Mouse (Mus musculus): ENCODE data around the gene Hist1h1d. TPM values are rescaled to one million over a fixed set of nuclear protein-coding genes. Genes with fewer than 3 reads are reported as not detected.
"Not testable (repeated sequence)": the region's sequence is repeated elsewhere in the genome, so short reads cannot be mapped to it uniquely, and the experiment has no call there.

Gene Hist1h1d
- polyA plus RNA-seq, 1 experiment = 0.30 TPM

DNA sequence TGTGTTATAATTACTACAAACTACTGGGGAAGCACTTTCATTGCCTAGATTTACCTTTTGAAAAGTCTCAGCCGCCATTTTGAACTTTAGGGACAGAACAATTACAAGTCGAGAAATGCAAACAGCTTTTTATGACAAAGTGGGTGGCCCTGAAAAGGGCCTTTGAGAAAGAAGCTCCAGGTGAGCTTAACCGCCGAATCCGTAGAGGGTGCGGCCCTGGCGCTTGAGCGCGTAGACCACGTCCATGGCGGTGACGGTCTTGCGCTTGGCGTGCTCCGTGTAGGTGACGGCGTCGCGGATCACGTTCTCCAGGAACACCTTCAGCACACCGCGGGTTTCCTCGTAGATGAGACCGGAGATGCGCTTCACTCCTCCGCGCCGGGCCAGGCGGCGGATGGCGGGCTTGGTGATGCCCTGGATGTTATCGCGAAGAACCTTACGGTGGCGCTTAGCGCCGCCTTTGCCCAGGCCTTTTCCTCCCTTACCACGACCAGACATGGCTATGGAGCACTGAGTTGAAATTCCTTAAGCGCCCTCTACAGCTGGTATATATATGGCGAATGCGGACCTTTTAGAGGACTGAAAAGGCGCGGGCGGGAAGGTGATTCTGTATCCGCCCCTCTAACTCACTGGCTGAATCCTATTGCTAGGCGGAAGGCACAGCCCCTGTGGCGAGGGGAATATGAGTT is 1.8 kb upstream of the Hist1h1d start, which contains the start of gene Hist1h4f:
TSS of gene Hist1h4f (minus strand) at position 503 of the 689 bp plus-strand sequence.
- WGBS = under 1% methylated on average over 47 of the region's 47 CpGs
- H3K27ac ChIP-seq (ENCODE audit: insufficient read depth, low read length) = peak within 1 kb of the TSS; percentile 84
- not testable (repeated sequence) for H3K27me3 ChIP-seq (ENCODE audit: control insufficient read depth, insufficient read depth, low read length); H3K4me1 ChIP-seq (ENCODE audit: control insufficient read depth, insufficient read depth, insufficient read length); H3K36me3 ChIP-seq (ENCODE audit: control insufficient read depth, insufficient read depth, low read length)
- DNase-seq (ENCODE audit: low read depth in 1 of 2, low spot score in 2 of 2) = peak; percentile 61 to 74
- peak within 1 kb of the TSS; percentile 49 for H3K4me3 ChIP-seq (ENCODE audit: extremely low read depth, insufficient read depth, insufficient read length)
- TF ChIP-seq POLR2A (IDR thresholded peaks at IDR 0.05; ENCODE audit: low read depth, low read length) = peak; percentile 54
- TF ChIP-seq CTCF (IDR thresholded peaks at IDR 0.05; ENCODE audit: extremely low read depth, insufficient read depth, insufficient read length, insufficient replicate concordance) = 0 out of 2 replicates have a peak, but pooled peaks have one; percentile 5

DNA sequence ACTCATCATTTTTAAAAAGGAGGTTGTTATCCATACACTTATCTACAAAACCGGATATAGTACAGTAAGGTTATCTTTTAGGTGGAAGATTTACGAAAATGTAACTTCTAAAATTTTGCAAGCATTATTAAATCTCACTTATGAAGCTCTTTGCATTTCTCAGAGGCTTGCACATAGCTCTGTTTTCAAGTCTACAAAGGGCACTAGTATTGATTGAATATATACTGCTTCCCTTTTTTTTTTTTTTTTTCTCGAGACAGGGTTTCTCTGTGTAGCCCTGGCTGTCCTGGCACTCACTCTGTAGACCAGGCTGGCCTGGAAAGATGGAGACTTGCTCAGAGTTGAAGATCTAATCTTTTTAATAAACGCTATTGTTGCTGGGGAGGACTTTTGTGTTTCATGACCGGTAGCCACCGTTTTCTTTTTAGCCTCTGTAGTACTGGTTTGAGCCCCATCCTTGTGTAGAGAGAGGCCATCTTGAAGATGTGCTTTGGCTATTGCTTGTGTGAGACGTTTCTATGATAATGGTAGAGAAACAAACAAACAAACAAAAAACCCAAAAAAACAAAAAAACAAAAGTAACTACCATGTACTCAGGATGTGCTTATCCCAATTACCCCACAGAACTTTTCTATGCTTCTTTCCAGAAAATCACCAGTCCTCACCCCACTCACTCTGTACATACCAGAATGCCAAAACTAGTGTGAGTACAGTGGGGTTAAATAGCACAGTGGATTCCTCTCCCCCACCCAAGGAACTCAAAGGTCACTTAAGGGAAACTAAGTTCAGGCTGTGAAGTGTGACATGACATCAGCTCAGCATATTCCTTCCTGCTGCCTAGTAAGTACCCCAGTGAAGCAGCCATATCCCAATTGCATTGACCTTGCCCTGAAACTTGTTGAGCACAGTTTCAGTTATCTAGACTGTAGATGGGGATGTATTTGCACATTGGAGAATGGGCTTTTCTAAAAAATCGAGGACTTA is 839 bp upstream of the Hist1h1d start:
- Histone ChIP-seq H3K27ac (ENCODE audit: insufficient read depth, low read length) (peak overlapping the region; percentile 84; the same call in 1 of the 2 replicates), H3K27me3 (ENCODE audit: control insufficient read depth, insufficient read depth, low read length) (no peaks in the 10 kb centered on the region)
- 45% methylated on average over 8 of the region's 8 CpGs for WGBS

DNA sequence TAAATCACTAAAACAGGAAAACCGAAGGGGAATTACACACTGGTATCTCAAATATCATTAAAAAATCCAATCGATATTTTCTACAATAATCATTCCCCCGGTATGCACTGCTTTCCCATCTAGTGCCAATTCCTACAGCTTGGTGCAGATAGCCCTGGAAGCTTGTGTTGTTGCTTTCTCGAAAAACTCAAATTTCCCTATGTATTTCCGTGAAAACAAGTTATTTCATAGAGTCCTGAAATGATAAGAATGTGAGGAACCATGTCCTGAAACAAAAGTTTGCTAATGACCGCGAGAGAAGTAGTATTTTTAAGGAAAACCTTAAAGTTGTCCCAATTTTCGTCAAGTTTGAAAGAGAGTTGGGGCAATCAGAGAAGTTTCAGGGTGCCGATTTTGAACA is 1.3 kb downstream of the Hist1h1d start:
- 27% methylated on average over 9 of the region's 9 CpGs for WGBS
- no peak for DNase-seq (ENCODE audit: low read depth in 1 of 2, low spot score in 2 of 2)
- H3K27me3 ChIP-seq (ENCODE audit: control insufficient read depth, insufficient read depth, low read length) = no peaks in the 10 kb centered on the region
- H3K4me1 ChIP-seq (ENCODE audit: control insufficient read depth, insufficient read depth, insufficient read length) = peaks cover 4% of the 10 kb centered on the region
- peak overlapping the region; percentile 62; the same call in 1 of the 2 replicates for H3K4me3 ChIP-seq (ENCODE audit: extremely low read depth, insufficient read depth, insufficient read length)
- no peaks in the 10 kb centered on the region for H3K36me3 ChIP-seq (ENCODE audit: control insufficient read depth, insufficient read depth, low read length)
- TF ChIP-seq CTCF (IDR thresholded peaks at IDR 0.05; ENCODE audit: extremely low read depth, insufficient read depth, insufficient read length, insufficient replicate concordance) (no peak), POLR2A (IDR thresholded peaks at IDR 0.05; ENCODE audit: low read depth, low read length) (no peak)
- H3K27ac ChIP-seq (ENCODE audit: insufficient read depth, low read length) = peak overlapping the region; percentile 81; the same call in 1 of the 2 replicates

More for the DNA sequence above, 839 bp upstream of the Hist1h1d start:
- TF ChIP-seq POLR2A (IDR thresholded peaks at IDR 0.05; ENCODE audit: low read depth, low read length) = no peak
- TF ChIP-seq CTCF (IDR thresholded peaks at IDR 0.05; ENCODE audit: extremely low read depth, insufficient read depth, insufficient read length, insufficient replicate concordance) = no peak
- DNase-seq (ENCODE audit: low read depth in 1 of 2, low spot score in 2 of 2) = no peak
- no peak overlapping the region for H3K4me3 ChIP-seq (ENCODE audit: extremely low read depth, insufficient read depth, insufficient read length)
- peaks cover 4% of the 10 kb centered on the region for H3K4me1 ChIP-seq (ENCODE audit: control insufficient read depth, insufficient read depth, insufficient read length)
- no peaks in the 10 kb centered on the region for H3K36me3 ChIP-seq (ENCODE audit: control insufficient read depth, insufficient read depth, low read length)

DNA sequence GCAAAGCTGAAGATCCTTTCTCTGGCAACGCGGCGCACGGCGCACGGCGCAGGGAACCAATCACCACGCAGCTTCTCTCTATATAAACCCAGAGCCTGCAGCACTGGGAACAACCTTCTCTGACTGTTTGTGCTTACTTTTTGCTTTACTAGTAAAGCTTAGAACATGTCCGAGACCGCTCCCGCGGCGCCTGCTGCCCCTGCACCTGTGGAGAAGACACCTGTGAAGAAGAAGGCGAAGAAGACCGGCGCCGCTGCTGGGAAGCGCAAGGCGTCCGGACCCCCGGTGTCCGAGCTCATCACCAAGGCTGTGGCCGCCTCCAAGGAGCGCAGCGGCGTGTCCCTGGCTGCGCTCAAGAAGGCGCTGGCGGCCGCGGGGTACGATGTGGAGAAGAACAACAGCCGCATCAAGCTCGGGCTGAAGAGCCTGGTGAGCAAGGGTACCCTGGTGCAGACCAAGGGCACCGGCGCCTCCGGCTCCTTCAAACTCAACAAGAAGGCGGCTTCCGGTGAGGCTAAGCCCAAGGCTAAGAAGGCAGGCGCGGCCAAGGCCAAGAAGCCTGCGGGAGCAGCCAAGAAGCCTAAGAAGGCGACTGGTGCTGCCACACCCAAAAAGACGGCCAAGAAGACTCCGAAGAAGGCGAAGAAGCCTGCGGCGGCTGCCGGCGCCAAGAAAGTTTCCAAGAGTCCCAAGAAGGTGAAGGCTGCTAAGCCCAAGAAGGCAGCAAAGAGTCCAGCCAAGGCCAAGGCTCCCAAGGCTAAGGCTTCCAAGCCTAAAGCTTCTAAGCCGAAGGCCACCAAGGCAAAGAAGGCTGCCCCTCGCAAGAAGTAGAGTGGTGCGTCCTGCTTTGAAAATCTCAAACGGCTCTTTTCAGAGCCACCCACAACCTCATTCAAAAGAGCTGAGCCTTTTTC is 2.1 kb downstream of the Hist1h1d start:
- DNase-seq (ENCODE audit: low read depth in 1 of 2, low spot score in 2 of 2) = peak in 1 of 2 experiments; percentile 75
- peaks cover 4% of the 10 kb centered on the region for H3K4me1 ChIP-seq (ENCODE audit: control insufficient read depth, insufficient read depth, insufficient read length)
- no peak for TF ChIP-seq CTCF (IDR thresholded peaks at IDR 0.05; ENCODE audit: extremely low read depth, insufficient read depth, insufficient read length, insufficient replicate concordance)
- peak; percentile 95 for TF ChIP-seq POLR2A (IDR thresholded peaks at IDR 0.05; ENCODE audit: low read depth, low read length)
- WGBS = under 1% methylated on average over 54 of the region's 54 CpGs
- peak overlapping the region; percentile 95 for H3K27ac ChIP-seq (ENCODE audit: insufficient read depth, low read length)
- H3K27me3 ChIP-seq (ENCODE audit: control insufficient read depth, insufficient read depth, low read length) = no peaks in the 10 kb centered on the region
- no peaks in the 10 kb centered on the region for H3K36me3 ChIP-seq (ENCODE audit: control insufficient read depth, insufficient read depth, low read length)
- H3K4me3 ChIP-seq (ENCODE audit: extremely low read depth, insufficient read depth, insufficient read length) = peak overlapping the region; percentile 62

GRCm38 (mm10) chr13:23555839-23556416 is 2.9 kb downstream of the Hist1h1d start:
- Histone ChIP-seq H3K36me3 (ENCODE audit: control insufficient read depth, insufficient read depth, low read length) (no peaks in the 10 kb centered on the region), H3K27me3 (ENCODE audit: control insufficient read depth, insufficient read depth, low read length) (no peaks in the 10 kb centered on the region), H3K27ac (ENCODE audit: insufficient read depth, low read length) (peak overlapping the region; percentile 95), H3K4me3 (ENCODE audit: extremely low read depth, insufficient read depth, insufficient read length) (peak overlapping the region; percentile 62), H3K4me1 (ENCODE audit: control insufficient read depth, insufficient read depth, insufficient read length) (no peaks in the 10 kb centered on the region; the same call in none of the 2 replicates)
- WGBS = under 1% methylated on average over 18 of the region's 18 CpGs
- TF ChIP-seq POLR2A (IDR thresholded peaks at IDR 0.05; ENCODE audit: low read depth, low read length) (peak; percentile 50), CTCF (IDR thresholded peaks at IDR 0.05; ENCODE audit: extremely low read depth, insufficient read depth, insufficient read length, insufficient replicate concordance) (no peak)
- DNase-seq (ENCODE audit: low read depth in 1 of 2, low spot score in 2 of 2) = peak; percentile 51 to 79

All from spleen, adult 2 months (tissue).